Mouse (Mus musculus): Measurements from ENCODE around the gene Lcn2.

Gene Lcn2

GRCm38 (mm10) chr2:32342039-32342438 is 46.0 kb downstream of the Lcn2 start:
- DNase-seq = no peak

DNA sequence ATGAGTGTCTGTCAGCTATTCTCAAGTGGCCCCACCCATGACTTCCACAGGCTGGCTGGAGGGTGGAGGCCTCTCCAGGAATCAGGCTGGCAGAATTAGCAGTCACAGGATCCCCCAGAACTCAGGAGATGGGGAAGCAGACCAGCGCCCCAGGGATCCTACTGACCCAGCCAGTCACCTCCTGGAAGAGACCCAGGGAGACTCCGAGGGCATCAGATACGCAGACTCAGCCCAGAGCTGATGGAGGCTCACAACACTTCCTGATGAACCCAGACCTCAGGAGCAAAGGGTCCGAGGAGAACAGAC is 46.5 kb downstream of the Lcn2 start:
- DNase-seq = no peak

DNA sequence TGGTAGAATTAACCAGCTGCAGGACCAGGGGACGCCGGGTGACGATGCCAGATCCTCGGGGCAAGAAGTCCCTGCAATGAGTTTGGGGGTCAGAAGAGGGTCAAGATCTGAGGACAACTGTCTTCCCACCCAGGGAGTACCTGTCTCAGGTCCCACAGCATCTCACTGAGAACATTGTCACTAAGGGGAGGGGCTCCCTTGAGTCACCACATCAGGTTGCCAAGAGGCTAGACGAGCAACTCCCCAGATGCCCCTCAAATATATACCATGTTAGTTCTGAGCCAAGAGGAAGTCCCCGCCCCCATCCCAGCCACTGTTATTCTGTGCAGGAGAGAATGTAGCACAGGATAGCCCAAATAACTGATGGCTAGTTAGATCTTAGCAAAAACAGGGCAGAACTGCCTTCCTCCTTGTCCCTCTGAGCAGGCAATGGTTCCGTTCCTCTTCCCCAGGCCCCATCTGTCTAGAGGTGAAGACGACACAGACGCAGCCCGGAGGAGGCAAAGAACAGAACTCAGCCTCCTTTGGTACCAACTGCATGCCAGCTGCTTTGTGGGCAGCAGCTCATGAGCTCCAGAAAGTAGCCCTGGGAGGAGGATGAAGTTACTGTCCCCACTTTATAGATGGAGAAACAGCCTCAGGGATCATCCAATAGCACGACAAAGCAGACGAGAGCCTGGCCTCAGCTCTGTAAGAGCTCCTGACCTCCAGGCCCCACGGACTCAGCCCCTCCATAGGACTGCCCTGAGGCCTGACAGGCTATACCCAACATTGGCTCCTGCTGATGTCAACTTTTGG is 47.0 kb downstream of the Lcn2 start:
- peak; percentile 68 for DNase-seq

DNA sequence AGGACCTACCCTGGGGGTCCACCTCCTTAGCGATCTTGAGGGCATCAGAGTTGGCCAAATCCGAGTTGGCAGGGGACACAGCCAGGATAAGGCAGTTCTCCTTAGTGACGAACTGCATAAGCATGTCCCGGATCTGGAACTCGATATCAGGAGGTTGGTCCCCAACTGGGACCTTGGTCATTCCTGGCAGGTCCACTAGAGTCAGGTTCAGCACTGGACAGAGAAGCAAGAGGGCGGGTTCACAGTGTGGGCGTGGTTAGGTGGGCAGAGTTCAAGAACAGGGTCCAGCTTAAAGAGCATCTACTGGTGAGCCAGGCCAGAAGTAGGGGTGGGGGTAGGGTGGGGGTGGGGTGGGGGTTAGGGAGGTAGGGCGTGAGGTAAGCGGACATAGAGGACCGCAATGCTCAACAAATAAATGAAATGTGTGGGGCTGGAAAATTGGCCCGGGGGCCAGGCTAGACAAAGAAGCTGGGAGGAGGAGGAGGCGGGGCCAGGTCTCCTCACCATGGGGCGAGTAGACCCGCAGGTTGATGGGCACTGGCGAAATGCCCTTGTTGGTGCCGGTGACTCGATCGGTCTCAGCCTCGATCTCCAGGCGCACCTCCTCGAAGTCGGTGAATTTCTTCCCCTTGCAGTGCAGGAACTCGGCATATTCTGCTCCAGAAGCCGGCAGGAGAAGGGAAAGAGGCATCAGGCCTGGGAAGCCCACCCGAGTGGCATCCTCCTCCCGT is 48.0 kb downstream of the Lcn2 start:
- no peak for DNase-seq

GRCm38 (mm10) chr2:32335888-32336287 is 52.2 kb downstream of the Lcn2 start:
- no peak for DNase-seq
